Mouse (Mus musculus) cerebellum, adult 9-11 months (tissue): ENCODE measurements around the gene Srrm4.

Experiments
- DNase-seq: peaks from one replicate; pipeline ENCODE4 v3.0.0; 2022

The Srrm4 gene

DNA sequence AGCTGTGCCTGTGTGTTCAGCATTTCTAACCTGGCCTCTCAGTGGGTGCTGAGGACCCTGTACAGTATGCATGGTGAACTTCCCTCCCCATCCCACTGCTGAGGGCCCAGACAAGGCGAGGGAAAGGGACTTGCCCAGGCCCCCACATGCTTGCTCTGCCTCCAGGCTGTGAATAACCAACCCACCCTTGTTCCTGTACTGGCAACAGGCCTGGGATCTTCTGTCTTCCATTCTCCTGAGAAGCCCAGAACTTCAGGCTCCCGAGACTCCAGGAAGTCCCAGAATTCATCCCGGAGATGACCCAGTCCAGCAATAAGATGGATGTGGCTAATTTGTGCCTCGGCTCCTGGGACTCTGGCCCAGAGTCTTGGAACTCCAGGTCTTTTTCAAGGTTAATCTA is 105.5 kb downstream of the Srrm4 start:
- no peak for DNase-seq

DNA sequence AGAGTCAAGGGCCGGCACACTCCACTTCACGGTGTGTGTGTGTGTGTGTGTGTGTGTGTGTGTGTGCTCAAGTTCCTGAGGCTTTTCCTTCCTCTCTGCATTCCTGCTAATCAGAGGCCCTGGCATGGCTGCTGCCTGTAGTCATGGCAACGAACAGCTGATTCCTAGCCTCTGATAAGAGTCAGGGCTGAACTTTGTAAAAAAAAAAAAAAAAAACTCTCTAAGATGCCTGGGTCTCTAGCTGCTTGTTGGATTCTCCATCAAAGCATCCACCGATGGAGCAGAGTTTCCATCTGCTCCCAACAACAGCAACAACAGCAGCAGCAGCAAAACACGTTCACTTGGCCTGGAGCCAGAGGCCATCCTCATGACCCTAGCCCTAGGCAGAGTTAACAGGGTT is 106.5 kb downstream of the Srrm4 start:
- no peak for DNase-seq

DNA sequence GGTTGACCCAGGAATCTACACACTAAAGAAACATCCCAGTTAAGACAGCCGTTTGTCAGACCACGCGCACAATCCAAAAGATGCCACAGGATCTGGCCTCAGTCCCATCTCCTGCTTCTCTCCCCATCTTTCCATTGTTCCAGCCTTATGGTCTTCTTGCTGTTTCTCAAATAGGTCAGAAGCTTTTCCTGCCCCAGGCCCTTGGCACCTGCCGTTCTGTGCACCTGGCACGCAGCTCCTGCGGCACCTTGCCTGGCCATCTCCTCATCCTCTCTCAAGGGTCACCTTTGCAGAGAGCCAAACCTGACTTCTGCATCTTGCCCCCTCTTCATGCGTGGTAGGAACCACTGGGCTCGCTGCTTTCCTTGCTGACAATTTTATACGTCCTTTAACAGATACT is 107.4 kb downstream of the Srrm4 start:
- DNase-seq: peak; percentile 80

DNA sequence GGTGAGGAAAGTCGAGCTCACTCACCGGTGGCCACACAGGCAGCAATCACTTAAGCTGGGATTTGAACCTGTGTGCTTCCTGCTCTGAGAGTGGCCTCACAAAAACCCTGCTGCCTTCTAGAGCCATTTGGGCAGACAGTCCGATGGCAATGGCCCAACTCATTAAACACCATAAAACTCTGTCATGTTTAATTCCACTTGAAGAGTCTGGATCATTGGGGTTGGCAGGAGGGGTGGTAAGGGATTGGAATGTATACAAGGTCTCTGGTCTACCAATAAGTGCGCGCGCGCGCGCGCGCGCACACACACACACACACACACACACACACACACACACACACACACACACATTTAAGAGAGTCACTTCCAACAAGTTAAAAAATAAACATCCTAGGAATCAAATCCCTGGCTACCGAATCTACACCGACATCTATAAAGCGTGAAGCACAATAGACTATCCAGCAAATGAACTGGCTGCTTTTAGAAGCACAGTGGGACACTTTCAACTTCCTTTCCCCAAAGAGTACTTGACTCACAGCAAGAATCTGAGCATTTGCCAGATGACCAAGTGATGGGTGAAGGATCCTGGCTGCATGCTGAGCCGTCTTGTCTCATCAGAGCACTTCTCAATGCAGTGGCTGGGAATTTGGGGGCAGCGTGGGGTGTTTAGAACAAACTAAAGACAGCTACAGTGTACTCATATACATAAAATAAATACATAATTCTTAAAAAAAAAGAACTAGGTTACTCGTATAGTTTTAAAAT is 112.8 kb downstream of the Srrm4 start:
- DNase-seq: peak; percentile 32

DNA sequence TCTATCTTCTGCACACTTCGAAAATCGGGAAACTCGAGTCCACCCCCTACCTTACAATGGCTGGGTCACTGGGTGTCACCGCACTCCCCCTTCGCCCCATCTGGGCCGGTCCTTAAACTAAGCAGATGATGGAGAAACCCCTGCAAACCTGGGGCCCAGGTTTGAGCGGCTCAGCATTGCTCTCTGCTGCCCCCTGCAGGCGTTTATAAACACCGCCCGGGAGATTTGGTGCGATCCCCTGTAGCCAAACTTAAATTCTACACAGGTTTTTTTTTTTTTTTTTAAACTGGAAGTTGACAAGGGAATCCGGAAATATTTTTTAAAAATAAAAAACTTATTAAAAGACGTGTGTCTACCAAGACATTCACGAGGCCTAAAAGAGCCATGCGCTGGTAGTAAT is 115.6 kb downstream of the Srrm4 start:
- no peak for DNase-seq

DNA sequence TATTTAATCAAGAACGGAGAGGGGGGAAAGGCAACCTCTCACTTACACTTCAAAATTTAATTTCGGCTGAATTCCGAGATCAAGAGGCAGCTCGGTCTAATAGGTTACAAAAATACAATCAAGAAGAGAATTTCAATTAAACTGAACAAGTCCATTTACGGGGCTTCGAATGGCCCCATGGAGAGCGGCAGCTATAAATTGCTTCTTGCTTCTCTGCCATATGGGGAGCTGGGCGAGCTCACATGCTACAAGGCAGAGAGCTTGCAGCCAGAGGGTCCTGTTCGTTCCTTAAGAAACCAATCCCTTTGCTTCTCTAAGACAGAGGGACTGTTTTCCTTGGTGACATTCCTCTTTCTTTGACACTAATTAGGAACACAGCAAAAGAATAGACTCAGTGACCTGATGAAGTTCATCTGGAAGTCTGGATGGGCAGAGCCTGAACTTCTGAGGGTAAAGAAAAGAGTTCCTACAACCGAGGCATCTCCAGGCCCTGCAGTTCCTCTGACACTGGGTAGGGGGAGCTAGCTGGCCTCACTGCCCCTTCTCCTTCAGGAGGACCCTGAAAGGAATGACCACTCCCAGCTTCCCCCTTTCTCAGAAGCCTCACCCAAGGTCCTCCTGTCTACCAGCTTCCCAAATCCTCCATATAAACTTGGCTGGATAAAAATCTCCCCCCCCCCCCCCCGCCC is 130.1 kb downstream of the Srrm4 start:
- DNase-seq: no peak

DNA sequence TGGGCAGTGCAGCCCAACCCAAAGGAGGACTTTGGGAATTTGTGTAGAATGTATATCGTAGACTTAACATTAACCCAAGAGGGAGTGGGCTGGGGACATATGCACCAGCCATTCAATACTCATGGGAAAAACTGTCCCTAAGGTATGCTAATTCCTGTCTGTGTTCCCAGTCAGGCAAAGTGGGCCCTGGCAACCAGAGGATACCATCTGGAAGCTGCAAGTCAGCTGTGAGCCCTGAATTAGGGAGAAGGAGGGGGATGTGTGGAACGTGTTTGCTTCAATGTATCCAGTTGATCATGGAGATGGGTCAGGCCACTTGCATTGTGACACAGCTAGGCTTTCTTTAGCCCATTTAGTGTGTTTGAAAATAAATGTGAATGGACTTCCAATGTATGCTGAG is 131.6 kb downstream of the Srrm4 start:
- DNase-seq: no peak

DNA sequence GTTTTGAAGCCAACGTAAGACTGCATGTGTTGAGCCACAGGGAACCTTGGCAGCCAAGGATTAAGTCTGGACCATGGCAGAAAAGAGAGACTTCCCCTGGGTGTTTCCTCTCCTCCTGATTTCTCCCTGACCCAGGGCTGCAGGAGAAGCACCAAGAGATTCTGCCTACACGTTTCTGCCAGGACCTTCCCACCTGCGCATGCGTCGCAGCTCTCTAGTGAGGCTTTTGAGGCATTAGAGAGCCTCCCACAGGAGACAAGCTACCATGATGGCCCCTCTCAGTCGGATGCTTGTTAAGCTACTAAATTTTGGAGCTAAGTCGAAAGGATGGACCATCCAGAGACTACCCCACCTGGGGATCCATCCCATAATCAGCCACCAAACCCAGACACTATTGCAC is 133.8 kb downstream of the Srrm4 start:
- no peak for DNase-seq

DNA sequence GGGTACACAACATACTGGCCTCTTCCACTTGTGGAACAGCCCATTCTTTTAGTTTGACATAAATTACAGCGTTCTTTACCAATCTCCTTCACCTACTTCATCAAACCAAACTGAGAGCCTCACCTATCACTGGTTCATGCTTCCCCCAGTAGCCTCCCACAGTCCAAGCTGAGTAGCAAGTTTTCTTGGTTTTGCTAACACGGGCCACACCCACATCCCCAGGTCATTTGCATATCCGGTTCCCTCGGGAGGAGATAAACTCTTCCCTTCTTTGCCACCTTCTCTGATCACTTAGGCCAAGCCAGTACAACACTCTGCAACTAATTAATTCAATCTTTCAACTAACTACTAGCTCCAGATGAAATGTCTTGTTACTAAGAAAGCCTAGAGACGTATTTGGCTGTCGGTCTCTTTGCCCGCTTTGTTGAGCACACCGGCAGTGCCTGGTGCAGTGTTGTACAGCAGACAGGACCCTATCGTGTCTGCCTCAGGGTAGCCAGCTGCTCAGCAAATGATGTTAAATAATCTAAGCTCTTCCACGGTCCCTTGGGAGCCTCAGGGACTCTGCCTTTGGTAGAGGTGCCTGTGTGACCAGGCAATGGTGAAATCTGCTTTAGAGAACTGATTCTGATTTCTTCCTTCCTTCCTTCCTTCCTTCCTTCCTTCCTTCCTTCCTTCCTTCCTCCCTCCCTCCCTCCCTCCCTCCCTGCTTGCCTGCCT is 134.7 kb downstream of the Srrm4 start:
- DNase-seq: no peak

DNA sequence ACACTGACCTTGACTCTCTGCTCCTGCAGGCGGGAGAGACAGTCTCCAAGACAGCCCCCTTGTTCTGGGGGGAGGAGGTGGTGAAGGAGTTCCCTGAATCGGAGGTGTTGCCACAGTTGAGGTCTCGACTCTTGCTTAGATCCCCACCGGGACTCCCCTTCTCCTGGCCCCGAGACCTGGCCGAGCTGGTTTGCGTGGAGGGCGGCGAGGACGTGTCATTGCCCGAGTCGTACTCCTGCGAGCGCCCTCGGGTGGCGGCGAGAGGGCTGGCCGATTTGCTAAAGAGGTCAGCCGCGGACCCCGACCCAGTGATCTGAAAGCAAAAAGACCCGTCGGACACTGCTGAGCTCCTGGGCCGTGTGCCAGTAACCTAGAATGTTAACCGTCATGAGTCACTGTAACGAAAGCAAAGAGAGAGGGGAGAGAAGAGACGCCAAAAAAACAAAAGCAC is 138.2 kb downstream of the Srrm4 start:
- DNase-seq: peak; percentile 52

DNA sequence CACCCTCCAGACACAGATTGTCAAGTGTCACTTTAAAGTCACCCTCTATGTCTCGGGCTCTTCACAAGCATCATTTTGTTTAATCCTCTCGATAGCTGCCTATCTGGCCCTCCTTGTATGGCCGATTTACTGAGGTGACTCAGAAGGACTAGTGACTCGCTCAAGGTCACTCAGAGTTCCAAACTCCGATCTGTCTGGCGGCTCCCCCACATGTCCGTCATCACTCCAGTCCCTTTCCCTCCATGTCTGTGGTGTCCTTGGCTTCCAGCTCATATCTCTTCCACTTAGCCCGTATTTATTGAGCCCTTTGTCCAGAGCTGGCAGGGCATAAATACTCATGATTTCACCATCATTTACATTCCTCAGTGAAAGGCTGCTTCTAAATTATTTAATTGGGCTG is 140.7 kb downstream of the Srrm4 start:
- DNase-seq: no peak

DNA sequence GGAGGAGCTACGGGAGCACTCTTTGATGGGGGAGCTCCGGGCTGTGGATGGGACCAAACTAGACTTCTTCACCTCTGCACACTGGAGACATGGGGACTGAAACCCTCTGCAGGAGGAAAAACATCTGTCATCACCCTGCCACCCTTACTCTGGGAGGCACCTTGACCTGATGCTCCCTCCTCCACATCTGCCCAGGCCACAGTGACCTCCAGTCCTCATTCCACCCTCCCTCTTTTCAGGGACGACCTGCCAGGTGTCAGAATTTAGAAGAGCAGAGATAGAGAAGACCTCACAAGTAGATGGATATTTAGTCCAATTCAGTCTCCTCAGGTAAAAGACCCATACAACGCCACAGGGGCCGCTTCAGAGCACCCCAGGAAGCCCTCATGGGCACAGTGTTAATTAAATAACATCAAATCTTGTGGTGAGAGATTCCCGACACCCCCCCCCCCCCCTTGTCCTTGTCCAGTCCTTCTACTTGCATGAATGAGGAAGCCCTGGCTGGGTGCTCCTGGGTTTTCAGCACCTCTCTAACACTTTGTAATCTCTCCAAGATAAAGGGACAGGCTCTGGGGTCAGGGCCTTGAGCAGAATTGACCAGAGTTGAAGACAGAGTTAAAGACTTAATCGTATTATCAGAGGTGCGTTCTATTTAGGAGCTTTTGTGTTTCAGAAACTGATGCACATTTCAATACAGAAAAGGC is 141.9 kb downstream of the Srrm4 start:
- DNase-seq: no peak

DNA sequence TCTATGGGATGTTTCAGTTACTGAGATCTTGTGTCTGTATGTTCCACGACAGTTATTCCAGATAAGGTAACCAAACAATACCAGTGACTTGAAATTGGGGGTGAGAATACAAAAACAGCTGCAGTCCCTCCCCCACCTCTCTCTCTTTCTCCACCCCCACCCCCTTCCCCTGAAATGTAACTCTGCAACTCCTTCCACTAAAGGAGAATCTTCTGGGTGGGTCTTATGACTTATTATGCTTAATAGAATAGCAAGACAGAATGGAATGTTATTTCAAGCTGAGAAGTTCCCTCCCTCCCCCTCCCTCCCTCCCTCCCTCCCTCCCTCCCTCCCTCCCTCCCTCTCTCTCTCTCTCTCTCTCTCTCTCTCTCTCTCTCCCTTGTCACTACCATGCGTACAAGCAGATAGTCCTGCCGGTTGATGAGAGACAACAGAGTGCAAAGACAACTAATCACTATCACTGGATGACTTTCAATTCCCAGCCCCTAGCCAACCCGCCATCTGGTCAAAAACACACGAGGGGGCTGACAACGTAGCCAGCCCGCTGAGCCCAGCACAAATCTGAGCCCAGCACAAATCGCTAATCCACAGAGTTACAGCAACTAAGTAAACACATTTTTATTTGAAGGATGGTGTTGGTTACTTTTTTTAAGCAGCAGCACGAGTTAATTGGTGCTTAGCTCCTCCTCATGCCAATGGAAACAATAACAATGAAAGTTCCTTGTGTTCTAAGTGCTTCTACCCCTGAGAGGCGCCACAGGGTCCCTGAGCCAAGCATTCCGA is 143.0 kb downstream of the Srrm4 start:
- DNase-seq: no peak

DNA sequence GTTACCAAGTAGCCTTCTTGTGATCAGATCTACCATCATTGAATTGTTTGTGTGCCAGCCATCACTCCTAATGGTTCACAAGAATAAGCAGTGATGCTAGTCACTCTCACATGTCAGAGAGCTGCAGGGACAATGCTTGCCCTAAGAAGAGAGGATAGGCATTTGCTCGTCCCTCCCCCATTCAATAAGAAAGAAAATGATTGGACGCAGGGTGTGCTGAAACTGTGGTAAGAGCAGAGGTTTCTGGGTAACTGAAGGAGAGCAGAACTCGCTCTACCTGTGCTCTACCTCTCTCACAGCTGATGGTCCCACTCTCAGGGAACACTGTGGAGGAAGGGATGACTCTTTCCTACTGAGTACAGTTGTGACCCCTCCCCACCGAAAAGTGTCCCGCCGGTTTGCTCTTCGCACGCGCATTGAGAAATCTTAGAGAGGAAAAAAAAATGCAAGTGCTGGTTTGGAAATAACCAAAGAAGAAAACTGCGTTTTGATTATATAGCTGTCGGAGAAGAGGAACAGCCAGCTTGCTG is 143.7 kb downstream of the Srrm4 start:
- no peak for DNase-seq

DNA sequence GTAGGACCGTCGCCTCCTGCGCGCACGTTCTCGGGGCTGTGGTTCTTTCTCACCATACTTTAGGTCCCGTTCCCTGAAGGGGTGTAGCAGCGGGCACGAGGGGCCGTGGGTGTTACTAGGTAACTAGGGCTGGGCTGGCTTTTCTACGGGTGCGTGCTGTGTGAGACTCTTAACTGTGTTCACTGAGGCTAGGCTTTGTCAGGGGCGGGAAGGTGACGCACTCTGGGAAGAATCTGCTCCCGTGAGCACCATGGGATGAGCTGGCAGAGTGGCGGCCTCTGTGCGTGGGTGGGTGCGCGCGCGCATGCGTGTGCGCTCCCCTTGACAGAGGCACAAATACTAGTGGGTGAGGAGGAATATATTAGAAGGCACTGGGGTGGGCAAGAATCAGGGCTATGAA is 145.1 kb downstream of the Srrm4 start:
- no peak for DNase-seq

DNA sequence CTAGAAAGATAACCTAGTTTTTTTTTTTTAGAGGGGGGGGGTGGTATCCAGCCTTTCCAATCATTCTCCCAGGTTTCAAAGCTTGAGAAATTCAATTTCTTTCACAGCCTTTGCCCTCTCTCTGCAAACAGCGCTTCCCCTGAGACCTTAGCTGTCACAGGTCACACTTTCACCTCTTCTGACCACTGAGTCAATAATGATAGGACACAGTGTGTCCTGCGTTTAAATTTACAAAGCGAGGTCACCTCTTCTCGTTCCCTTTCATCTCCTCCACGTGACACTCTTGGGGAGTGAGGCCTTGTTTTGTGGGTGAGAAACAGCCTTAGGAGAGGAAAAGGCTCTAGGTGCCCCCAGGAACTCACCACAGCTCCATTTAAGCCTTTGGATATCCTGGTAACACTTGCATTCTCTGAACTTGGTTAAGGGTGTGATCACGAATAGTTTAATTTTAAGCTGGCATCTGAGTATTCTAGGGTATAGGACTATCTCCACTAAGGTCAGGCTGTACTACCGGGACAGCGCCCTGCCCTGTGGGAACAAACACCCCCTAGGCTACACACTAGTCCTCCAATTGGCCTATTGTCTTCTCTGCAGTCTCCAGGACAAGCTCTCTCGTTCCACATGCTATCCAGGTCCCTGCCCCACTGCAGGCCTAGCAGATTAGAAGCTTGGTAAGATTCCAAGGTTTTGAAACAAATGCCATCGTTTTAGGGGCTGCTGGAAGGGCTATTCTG is 145.8 kb downstream of the Srrm4 start:
- no peak for DNase-seq

DNA sequence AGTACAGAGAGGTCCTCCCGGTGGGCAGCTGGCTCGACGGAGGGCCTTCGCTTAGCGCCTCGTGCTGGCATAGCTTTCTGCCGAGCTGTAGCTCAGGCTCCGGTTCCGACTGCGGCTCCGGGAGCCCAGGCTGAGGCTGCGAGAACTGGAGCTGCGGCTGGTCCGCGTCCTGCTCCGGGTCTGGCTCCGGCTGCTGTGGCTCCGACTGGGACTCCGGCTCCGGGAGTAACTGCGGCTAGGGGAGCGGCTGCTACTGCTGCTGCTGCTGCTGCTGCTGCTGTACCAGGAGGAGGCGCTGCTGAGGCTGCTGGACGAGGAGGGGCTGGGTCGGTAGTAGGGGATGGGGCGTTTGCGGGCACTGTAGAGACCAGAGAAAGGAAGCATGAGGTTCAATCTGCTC is 147.1 kb downstream of the Srrm4 start:
- DNase-seq: peak; percentile 59

DNA sequence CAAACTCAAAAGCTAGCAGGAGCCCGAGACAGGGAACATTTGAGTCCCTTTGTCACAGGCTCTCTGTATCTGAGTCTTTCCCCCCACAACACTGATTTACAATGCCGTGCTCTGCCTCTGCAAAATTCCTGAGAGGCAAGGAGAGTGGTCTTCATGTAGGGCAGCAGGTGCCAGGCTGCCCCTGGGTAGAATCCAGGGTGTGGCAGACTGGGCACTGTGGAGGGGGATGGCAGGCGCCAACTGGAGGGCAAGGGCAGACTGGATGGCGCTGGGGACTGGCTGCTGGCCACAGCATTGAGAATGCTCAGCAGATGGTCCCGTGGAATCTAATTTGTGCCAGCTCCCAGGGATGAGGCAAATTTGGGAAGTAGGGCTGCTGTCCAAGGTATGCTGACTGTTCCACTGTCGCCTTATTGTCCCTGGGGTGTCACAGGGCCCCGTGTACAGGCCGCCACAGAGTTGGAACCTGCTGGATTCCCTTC is 148.1 kb downstream of the Srrm4 start:
- DNase-seq: peak; percentile 98

DNA sequence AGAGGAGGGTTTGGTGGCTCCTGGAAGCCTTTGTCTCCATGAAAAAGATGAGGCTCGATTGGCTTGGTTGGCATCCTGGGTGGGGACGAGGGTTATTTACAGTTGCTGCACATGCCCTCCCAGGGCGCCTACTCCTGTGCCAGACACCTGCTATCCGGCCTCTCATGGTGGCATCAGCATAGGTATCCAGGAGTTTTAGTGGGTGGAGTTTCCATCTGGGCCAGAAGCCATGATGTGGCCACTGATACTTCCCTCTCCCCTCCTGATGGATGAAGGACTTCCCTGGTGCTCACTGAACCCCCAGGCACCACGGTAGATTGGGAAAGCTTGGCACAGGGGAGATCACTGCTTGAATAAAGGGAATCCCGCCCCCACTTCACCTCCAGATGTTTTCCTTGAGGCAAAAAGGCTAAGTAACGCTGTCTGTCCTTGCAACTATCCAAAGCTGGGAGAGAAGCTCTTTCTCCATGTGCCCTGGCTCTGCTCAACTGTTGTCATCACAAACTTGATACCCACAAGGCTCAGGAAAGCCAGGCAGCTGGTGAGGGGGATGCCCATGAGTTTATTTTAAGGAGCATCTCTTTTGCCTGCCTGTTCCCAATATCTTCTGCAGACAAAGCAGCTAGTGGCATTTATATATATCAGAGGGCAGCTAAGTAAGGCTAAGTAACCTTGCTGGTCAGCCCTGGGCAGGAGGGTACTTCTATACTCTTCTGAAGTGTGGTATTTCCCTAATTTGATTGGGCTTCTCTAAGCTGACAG is 148.7 kb downstream of the Srrm4 start:
- peak; percentile 68 for DNase-seq

DNA sequence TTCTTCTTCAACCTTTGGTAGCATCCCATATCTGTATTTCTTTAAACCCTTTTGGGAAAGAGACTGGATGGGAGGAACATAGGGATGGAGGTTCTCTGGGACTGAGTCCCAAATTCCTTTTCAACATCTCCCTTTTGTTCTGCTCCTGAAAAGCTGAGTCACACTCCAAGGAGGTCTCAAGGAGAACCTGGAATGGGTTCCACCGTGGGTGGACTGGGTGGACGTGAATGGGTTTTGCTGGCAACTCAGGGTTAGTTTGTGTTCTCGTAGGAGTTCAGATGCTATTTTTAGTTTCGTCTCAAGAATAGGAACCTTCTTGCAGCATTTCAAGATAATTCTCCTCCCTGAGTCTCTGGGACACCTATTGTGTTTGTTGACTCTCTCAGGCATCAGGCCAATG is 151.4 kb downstream of the Srrm4 start:
- no peak for DNase-seq

DNA sequence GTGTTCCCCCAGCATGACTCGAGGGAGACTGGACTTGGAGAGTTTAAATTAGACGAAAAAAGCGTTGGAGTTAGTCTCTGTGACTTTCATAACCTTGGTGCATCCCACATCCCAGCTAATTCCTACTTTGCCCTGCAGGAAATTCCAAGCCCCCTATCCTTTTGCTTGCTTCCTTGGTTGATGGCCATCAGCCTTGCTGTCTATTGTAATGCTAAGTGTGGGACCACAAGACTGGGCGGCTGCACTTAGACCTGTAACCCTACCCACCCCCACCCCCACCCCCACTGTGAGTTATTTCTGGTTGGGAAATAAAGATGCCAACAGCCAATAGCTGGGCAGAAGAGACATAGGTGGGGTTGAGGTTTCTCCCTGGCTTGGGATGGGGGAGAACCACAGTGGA is 153.3 kb downstream of the Srrm4 start:
- DNase-seq: no peak
